Mouse (Mus musculus) CH12.LX (cell line): ENCODE data around the gene Lingo3. TPM values are rescaled to one million over a fixed set of nuclear protein-coding genes. Genes with fewer than 3 reads are reported as not detected.
"Not testable (repeated sequence)": the region's sequence is repeated elsewhere in the genome, so short reads cannot be mapped to it uniquely, and the experiment has no call there.

Source experiments
- DNase-seq: peaks from one replicate; pipeline ENCODE4 v3.0.0-alpha.2; 2013; ENCODE audit errors: extremely low read depth
- H3K27ac ChIP-seq: 2 replicates; pipeline ENCODE4 v1.5.1; 2012; ENCODE audit warnings: low read depth, mild to moderate bottlenecking, control low read depth, moderate library complexity; ENCODE audit not compliant: insufficient read depth
- H3K27me3 ChIP-seq: replicated peaks from 2 replicates; pipeline ENCODE3; 2012; ENCODE audit warnings: inconsistent platforms
- H3K36me3 ChIP-seq, 2 experiments: replicated peaks in 1 of 2; 2 replicates each; pipeline versions ENCODE3 to v1.6.1; 2012; ENCODE audit warnings: inconsistent platforms in 1 of 2, low read length in 1 of 2, mild to moderate bottlenecking in 1 of 2, mixed read lengths in 1 of 2, moderate library complexity in 1 of 2; ENCODE audit not compliant: control insufficient read depth in 1 of 2, insufficient read depth in 1 of 2
- H3K4me1 ChIP-seq, 2 experiments: 2 replicates each; pipeline ENCODE4 v1.6.1; 2012; ENCODE audit warnings: inconsistent platforms in 1 of 2, moderate library complexity in 1 of 2; ENCODE audit not compliant: insufficient read depth in 2 of 2, control insufficient read depth in 1 of 2
- H3K4me2 ChIP-seq: 2 replicates; pipeline ENCODE4 v1.6.1; 2012; ENCODE audit warnings: low read depth, mild to moderate bottlenecking, control low read depth; ENCODE audit not compliant: poor library complexity, insufficient read depth, severe bottlenecking
- H3K4me3 ChIP-seq, 3 experiments: fragments of 150-350 bp in 1 of 3; sonication (generic) in 1 of 3; replicated peaks in 1 of 3; 2 replicates each; pipeline versions ENCODE3 to v1.5.1; 2011 to 2012; ENCODE audit warnings: low read depth in 2 of 3, low read length in 2 of 3, mild to moderate bottlenecking in 2 of 3, moderate library complexity in 2 of 3, control low read depth in 1 of 3, improper control_type of control experiment in 1 of 3, inconsistent platforms in 1 of 3, mixed read lengths in 1 of 3; ENCODE audit not compliant: poor library complexity in 1 of 3
- H3K79me2 ChIP-seq: replicated peaks from 2 replicates; pipeline ENCODE4 v1.6.1; 2012; ENCODE audit warnings: mild to moderate bottlenecking, moderate library complexity; ENCODE audit not compliant: control insufficient read depth, poor library complexity, insufficient read depth, severe bottlenecking; ENCODE audit errors: extremely low read depth
- H3K9ac ChIP-seq: 2 replicates; pipeline ENCODE4 v1.6.1; 2012; ENCODE audit warnings: low read depth, mild to moderate bottlenecking, control low read depth, moderate library complexity; ENCODE audit not compliant: insufficient read depth
- H3K9me3 ChIP-seq: replicated peaks from 2 replicates; pipeline ENCODE3; 2012; ENCODE audit warnings: low read length, inconsistent platforms, mixed read lengths
- CHD2 ChIP-seq: IDR thresholded peaks from 2 replicates; pipeline ENCODE4 v1.6.1; 2011; ENCODE audit warnings: low read length, improper control_type of control experiment
- IRF4 ChIP-seq: IDR thresholded peaks from 2 replicates; pipeline ENCODE4 v1.6.1; 2014; ENCODE audit warnings: low read depth, mild to moderate bottlenecking, inconsistent platforms, low read length, improper control_type of control experiment
- JUND ChIP-seq: conservative IDR thresholded peaks from 2 replicates; pipeline ENCODE4 v1.6.1; 2011; ENCODE audit warnings: low read depth, low read length, improper control_type of control experiment
- MXI1 ChIP-seq: IDR thresholded peaks from 2 replicates; pipeline ENCODE4 v1.6.1; 2011; ENCODE audit warnings: mild to moderate bottlenecking, low read depth, low read length, improper control_type of control experiment
- NELFE ChIP-seq: IDR thresholded peaks from 2 replicates; pipeline ENCODE4 v1.6.1; 2011; ENCODE audit warnings: low read depth, low read length, improper control_type of control experiment
- NRF1 ChIP-seq: IDR thresholded peaks from 2 replicates; pipeline ENCODE4 v1.6.1; 2014; ENCODE audit warnings: low read depth, mild to moderate bottlenecking, inconsistent platforms, low read length, improper control_type of control experiment, moderate library complexity
- PAX5 ChIP-seq: IDR thresholded peaks from 2 replicates; pipeline ENCODE4 v1.6.1; 2012; ENCODE audit warnings: low read length, inconsistent platforms, mixed read lengths
- POLR2AphosphoS2 ChIP-seq: IDR thresholded peaks from 2 replicates; pipeline ENCODE4 v1.6.1; 2011; ENCODE audit warnings: low read depth, low read length, improper control_type of control experiment
- RCOR1 ChIP-seq: conservative IDR thresholded peaks from 2 replicates; pipeline ENCODE4 v1.6.1; 2012; ENCODE audit warnings: low read depth, mild to moderate bottlenecking, inconsistent platforms, low read length, improper control_type of control experiment
- SMC3 ChIP-seq: IDR thresholded peaks from 2 replicates; pipeline ENCODE4 v1.6.1; 2011; ENCODE audit warnings: low read depth, low read length, improper control_type of control experiment
- USF1 ChIP-seq: IDR thresholded peaks from 2 replicates; pipeline ENCODE4 v1.6.1; 2014; ENCODE audit warnings: low read depth, mild to moderate bottlenecking, inconsistent platforms, low read length, improper control_type of control experiment
- ZMIZ1 ChIP-seq: IDR thresholded peaks from 2 replicates; pipeline ENCODE4 v1.6.1; 2012; ENCODE audit warnings: low read depth, mild to moderate bottlenecking, inconsistent platforms, low read length, improper control_type of control experiment
- dilution Hi-C: fragments of 300-500 bp; cut with MboI; formaldehyde crosslinking; loops from 2 replicates; pipeline ENCODE4 v1.14.3; 2020; ENCODE audit warnings: low sequenced_read_pairs; ENCODE audit not compliant: extremely low pct_unique_long_range_greater_than_20kb, extremely low pct_ligation_motif_present
- in situ Hi-C: fragments of 300-500 bp; cut with MboI; formaldehyde crosslinking; loops from 3 replicates; pipeline ENCODE4 v1.14.3; 2019; ENCODE audit warnings: low sequenced_read_pairs, low pct_ligation_motif_present, low pct_unique_long_range_greater_than_20kb, mixed read lengths
- polyA plus RNA-seq: library from polyadenylated mRNA; unstranded; fragments of >175 nt; gene quantifications from 2 replicates; pipeline ENCODE4 v1.2.1, GENCODE M21; 2012; ENCODE audit warnings: low read depth; ENCODE audit not compliant: insufficient read length
- total RNA-seq, 2 experiments: library from RNA; depleted of rRNA; stranded (reverse); fragments of 300-350 nt in 1 of 2; fragments of >200 nt in 1 of 2; gene quantifications; 2 replicates each; pipeline ENCODE4 v1.2.3; 2012 to 2014

Gene Lingo3
- total and polyA plus RNA-seq, 3 experiments, result 0.21 TPM; not detected in 2

DNA sequence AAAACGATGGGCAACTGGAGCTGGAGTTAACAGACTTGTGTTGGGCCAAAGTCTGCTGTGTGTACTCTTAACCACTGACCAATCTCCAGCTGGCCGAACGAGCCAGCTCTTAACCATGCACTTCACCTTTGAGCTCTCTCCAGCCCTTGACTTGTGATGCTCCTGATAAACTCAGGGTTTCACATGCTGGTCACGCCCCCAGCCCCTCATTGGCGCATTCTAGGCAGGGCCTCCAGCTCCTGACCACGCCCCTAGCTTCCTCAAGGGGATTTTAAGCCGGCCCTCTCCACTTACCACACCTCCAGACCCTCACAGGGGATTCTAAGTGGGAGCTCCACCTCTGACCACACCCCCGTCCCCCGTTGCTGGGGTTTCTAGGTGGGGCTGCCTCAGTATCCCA, 12.7 kb downstream of the Lingo3 start:
- in situ Hi-C loops, result no loop called here
- Histone ChIP-seq H3K27ac (no peak overlapping the region), H3K4me2 (no peak overlapping the region), H3K27me3 (no peaks in the 10 kb centered on the region), H3K9me3 (no peaks in the 10 kb centered on the region), H3K4me3 (no peak overlapping the region), H3K36me3 (peaks cover 26 to 37% of the 10 kb centered on the region in 2 experiments), H3K4me1 (peaks cover 18 to 35% of the 10 kb centered on the region in 2 experiments), H3K79me2 (peaks cover 21% of the 10 kb centered on the region), H3K9ac (no peak overlapping the region)
- DNase-seq, result peak; percentile 75
- TF ChIP-seq NELFE (no peak), POLR2AphosphoS2 (no peak), PAX5 (no peak), JUND (no peak), IRF4 (no peak), NRF1 (no peak), CHD2 (no peak), RCOR1 (no peak)
- dilution Hi-C loops, result no loop called here

GRCm38 (mm10) chr10:80829359-80830278, 14.2 kb downstream of the Lingo3 start:
- H3K36me3 ChIP-seq, result peaks cover 26 to 35% of the 10 kb centered on the region in 2 experiments

DNA sequence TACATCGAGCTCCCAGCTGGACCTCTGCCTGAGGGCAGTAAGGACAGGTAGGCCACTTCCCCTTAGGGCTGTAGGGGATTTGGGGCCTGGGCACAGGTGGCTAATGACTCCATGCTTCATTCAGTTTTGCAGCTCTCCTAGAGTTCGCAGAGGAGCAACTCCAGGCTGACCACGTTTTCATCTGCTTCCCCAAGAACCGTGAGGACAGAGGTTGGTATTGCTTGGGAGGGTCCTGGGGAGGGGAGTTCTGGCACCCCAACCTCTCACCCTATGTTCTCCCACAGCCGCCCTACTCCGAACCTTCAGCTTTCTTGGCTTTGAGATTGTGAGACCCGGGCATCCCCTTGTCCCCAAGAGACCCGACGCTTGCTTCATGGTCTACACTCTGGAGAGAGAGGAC, 15.3 kb downstream of the Lingo3 start:
- H3K27ac ChIP-seq, H3K27me3 ChIP-seq, H3K4me2 ChIP-seq, dilution Hi-C loops, DNase-seq, H3K9ac ChIP-seq, in situ Hi-C loops, H3K9me3 ChIP-seq: not testable (repeated sequence)
- Histone ChIP-seq H3K36me3 (peaks cover 26 to 35% of the 10 kb centered on the region in 2 experiments), H3K79me2 (peaks cover 21% of the 10 kb centered on the region), H3K4me1 (peaks cover 20 to 50% of the 10 kb centered on the region in 2 experiments), H3K4me3 (peak overlapping the region in 1 of 3 experiments; percentile 93)

More at GRCm38 (mm10) chr10:80829359-80830278, 14.2 kb downstream of the Lingo3 start:
- Histone ChIP-seq H3K79me2 (peaks cover 21% of the 10 kb centered on the region), H3K4me3 (no peak overlapping the region), H3K27me3 (no peaks in the 10 kb centered on the region), H3K9me3 (no peaks in the 10 kb centered on the region), H3K4me1 (peaks cover 20 to 41% of the 10 kb centered on the region in 2 experiments), H3K9ac (no peak overlapping the region), H3K4me2 (no peak overlapping the region), H3K27ac (no peak overlapping the region)
- no peak for DNase-seq
- TF ChIP-seq USF1 (no peak), SMC3 (no peak), NRF1 (no peak), ZMIZ1 (peak; percentile 16; the same call in 1 of the 2 replicates), MXI1 (no peak)
- dilution Hi-C loops (no loop called here), in situ Hi-C loops (no loop called here)
